Mouse (Mus musculus) duodenum, adult 2 months (tissue): ENCODE data around the gene Ndufs6. TPM values are rescaled to one million over a fixed set of nuclear protein-coding genes. Genes with fewer than 3 reads are reported as not detected.

ENCODE experiments used
- polyA plus RNA-seq: library from polyadenylated mRNA; depleted of rRNA; stranded (reverse); fragments of >200 nt; gene quantifications from 2 replicates; pipeline ENCODE4 v1.2.3, GENCODE M21; 2012; ENCODE audit warnings: low replicate concordance; rRNA removed

Gene Ndufs6
- polyA plus RNA-seq = 26.6 and 33.4 TPM in 2 replicates

GRCm38 (mm10) chr13:73327827-73328698 lies at the start of gene Ndufs6, which contains the start of gene Mrpl36:
TSS of gene Ndufs6 (minus strand) at chr13:73328542.
TSS of gene Mrpl36 (plus strand) at chr13:73328513.

Other genes with a start within 250 kb of the Ndufs6 start
- 0.09 and 0.12 TPM in 2 replicates for gene Irx4, start 68.1 kb downstream of the Ndufs6 start, polyA plus RNA-seq
- gene Mrpl36, start within 50 bp of the Ndufs6 start, polyA plus RNA-seq = 124 and 213 TPM in 2 replicates
- gene Lpcat1, start 138.7 kb upstream of the Ndufs6 start, polyA plus RNA-seq = 6.4 and 10.4 TPM in 2 replicates
- 0.21 and 0.71 TPM in 2 replicates for gene Slc6a3, start 208.2 kb upstream of the Ndufs6 start, polyA plus RNA-seq